17 mouse cellular contexts compared by ENCODE assay signal in genomic region chr5:122310699-122311098, GRCm38 (mm10). TPM values are rescaled to one million over a fixed set of nuclear protein-coding genes. Genes with fewer than 3 reads are reported as not detected.
A peak's percentile ranks its signal among the peaks of the same experiment; 100 is the strongest.
DNase-seq lines count a peak whose midpoint lies in the region; ATAC-seq and TF ChIP-seq lines count a peak whose summit lies in the region.
"Had no signal": no experiment of that assay in that cellular context is flagged by ENCODE, and none has a peak within 500 bp of the region (broad histone marks: within the 10 kb centered on the region; RNA-seq: fewer than 3 reads in every experiment).

No protein-coding gene starts in this region.

- peaks cover 43% of the 10 kb centered on the region for H3K4me1 ChIP-seq in heart, embryonic 13.5 days
- H3K4me1 ChIP-seq in heart, adult 2 months (ENCODE audit: control insufficient read depth, insufficient read depth, low read length) = peaks cover 13% of the 10 kb centered on the region
- H3K4me1 ChIP-seq: limb, embryonic 12.5 days had no signal

- H3K4me2 ChIP-seq in heart, embryonic 13.5 days = no peak overlapping the region
- H3K4me2 ChIP-seq: embryonic facial prominence, embryonic 12.5 days; hindbrain, embryonic 15.5 days; limb, embryonic 12.5 days had no signal

- TF ChIP-seq EP300 in heart, adult 2 months (IDR thresholded peaks at IDR 0.05; ENCODE audit: insufficient read depth, low read depth, low read length) = no peak

- no peak for TF ChIP-seq POLR2A in heart, adult 2 months (IDR thresholded peaks at IDR 0.05; ENCODE audit: insufficient read depth, low read depth, low read length)

- no peaks in the 10 kb centered on the region for H3K9me3 ChIP-seq in heart, embryonic 13.5 days
- H3K9me3 ChIP-seq: embryonic facial prominence, embryonic 12.5 days; hindbrain, embryonic 15.5 days; limb, embryonic 12.5 days had no signal

- H3K36me3 ChIP-seq in heart, embryonic 13.5 days = peaks cover 50% of the 10 kb centered on the region
- H3K36me3 ChIP-seq in heart, adult 2 months (ENCODE audit: control insufficient read depth, insufficient read depth, low read length) = peaks cover 5% of the 10 kb centered on the region; the same call in 1 of the 2 replicates

- H3K9ac ChIP-seq in heart, embryonic 13.5 days = peak overlapping the region; percentile 5; the same call in 1 of the 2 replicates
- H3K9ac ChIP-seq in heart, adult 2 months (ENCODE audit: low read depth, low read length) = no peak overlapping the region
- H3K9ac ChIP-seq: embryonic facial prominence, embryonic 12.5 days; hindbrain, embryonic 15.5 days; limb, embryonic 12.5 days; liver, embryonic 14.5 days had no signal

- H3K4me3 ChIP-seq in heart, embryonic 13.5 days = no peak overlapping the region
- no peak overlapping the region for H3K4me3 ChIP-seq in heart, adult 2 months
- H3K4me3 ChIP-seq: embryonic facial prominence, embryonic 12.5 days; hindbrain, embryonic 15.5 days; limb, embryonic 12.5 days had no signal

- no peaks in the 10 kb centered on the region for H3K27me3 ChIP-seq in heart, embryonic 13.5 days (replicated peaks)
- H3K27me3 ChIP-seq in heart, adult 2 months (ENCODE audit: control insufficient read depth, insufficient read depth, low read length) = no peaks in the 10 kb centered on the region
- H3K27me3 ChIP-seq: embryonic facial prominence, embryonic 12.5 days; hindbrain, embryonic 15.5 days; limb, embryonic 12.5 days had no signal

- TF ChIP-seq CTCF in heart, adult 2 months (IDR thresholded peaks at IDR 0.05) = no peak

- intact Hi-C loops in heart, adult 2 months (cut with DNase I) = loop anchor here (5.0 kb wide), 1 partner anchor 43 kb away; no protein-coding TSS in a partner anchor

- DNase-seq in heart, adult 2 months = no peak
- DNase-seq in CD4-positive helper T cell, adult 2 months (ENCODE audit: low read depth, low spot score) = peak; percentile 39
- DNase-seq in T-cell, adult 2 months (ENCODE audit: low spot score) = peak; percentile 40
- peak; percentile 79 for DNase-seq in thymus, postnatal 0 days (ENCODE audit: low spot score)
- no peak for DNase-seq in cerebellum, adult 18-20 months
- DNase-seq in adrenal gland, adult (ENCODE audit: inconsistent age in 2 of 2, low spot score in 1 of 2) = no peak
- no peak for DNase-seq in testis, postnatal 14 days (ENCODE audit: low spot score)
- DNase-seq: adrenal gland, postnatal 14 days; cerebellum, adult 2 months; kidney, adult 11 months; kidney, postnatal 14 days; midbrain, embryonic 14.5 days had no signal

- WGBS in heart, embryonic 13.5 days = 65% methylated on average over 8 of the region's 8 CpGs
- 74% methylated on average over 8 of the region's 8 CpGs for WGBS in heart, adult 2 months

- H3K27ac ChIP-seq in heart, embryonic 13.5 days (replicated peaks) = 0 out of 2 replicates have a peak overlapping the region, but pooled peaks have one; percentile 24
- no peak overlapping the region for H3K27ac ChIP-seq in heart, adult 2 months
- H3K27ac ChIP-seq: embryonic facial prominence, embryonic 12.5 days; hindbrain, embryonic 15.5 days; limb, embryonic 12.5 days; liver, embryonic 14.5 days had no signal

- no peak for ATAC-seq in heart, embryonic 13.5 days (ENCODE audit: extremely low read depth, insufficient number of reproducible peaks, low FRiP score, low TSS enrichment)

- peaks cover 4% of the 10 kb centered on the region for H3K79me2 ChIP-seq in heart, adult 2 months (replicated peaks; ENCODE audit: control insufficient read depth, insufficient read depth, low read length)

RNA-seq across cellular contexts. Expression of gene Pptc7, which starts 26.5 kb away (rescaled TPM):
- 9.1 and 9.7 TPM in 2 replicates for polyA plus RNA-seq in heart, embryonic 13.5 days (2015; fragmentation: Nextera tagmentation; extraction: Ambion mirVana)
- total RNA-seq in heart, adult 2 months (2021) = 100 to 1,000 TPM; 108 to 133 TPM
- polyA plus RNA-seq in heart, adult 2 months (2012; rRNA removed) = 77.5 and 122 TPM in 2 replicates
- polyA plus RNA-seq in thymus, postnatal 0 days (2015; fragmentation: Nextera tagmentation; extraction: Ambion mirVana) = 23.8 and 34.3 TPM in 2 replicates

RNA-seq across cellular contexts. Expression of gene Rad9b, which starts 43.3 kb away (rescaled TPM):
- 6.2 and 7.5 TPM in 2 replicates for polyA plus RNA-seq in heart, embryonic 13.5 days (2015; fragmentation: Nextera tagmentation; extraction: Ambion mirVana)
- under 1 TPM; 0.50 to 0.97 TPM for total RNA-seq in heart, adult 2 months (2021)
- 2.5 and 3.0 TPM in 2 replicates for polyA plus RNA-seq in heart, adult 2 months (2012; rRNA removed)
- 11.5 and 12.3 TPM in 2 replicates for polyA plus RNA-seq in thymus, postnatal 0 days (2015; fragmentation: Nextera tagmentation; extraction: Ambion mirVana)

RNA-seq across cellular contexts. Expression of gene Vps29, which starts 43.5 kb away (rescaled TPM):
- 214 and 236 TPM in 2 replicates for polyA plus RNA-seq in heart, embryonic 13.5 days (2015; fragmentation: Nextera tagmentation; extraction: Ambion mirVana)
- total RNA-seq in heart, adult 2 months (2021) = 10 to 100 TPM; 85.4 to 91.4 TPM
- 39.2 and 70.9 TPM in 2 replicates for polyA plus RNA-seq in heart, adult 2 months (2012; rRNA removed)
- polyA plus RNA-seq in thymus, postnatal 0 days (2015; fragmentation: Nextera tagmentation; extraction: Ambion mirVana) = 198 and 215 TPM in 2 replicates

RNA-seq across cellular contexts. Expression of gene Tctn1, which starts 46.4 kb away (rescaled TPM):
- 2.5 and 2.8 TPM in 2 replicates for polyA plus RNA-seq in heart, embryonic 13.5 days (2015; fragmentation: Nextera tagmentation; extraction: Ambion mirVana)
- 1 to 10 TPM; 3.2 to 3.9 TPM for total RNA-seq in heart, adult 2 months (2021)
- polyA plus RNA-seq in heart, adult 2 months (2012; rRNA removed) = 9.4 and 9.8 TPM in 2 replicates
- polyA plus RNA-seq in thymus, postnatal 0 days (2015; fragmentation: Nextera tagmentation; extraction: Ambion mirVana) = 1.8 and 3.3 TPM in 2 replicates

Comparison
In these comparisons a context has a peak if more than half of its experiments do, and no peak if none do; other contexts are left out.
1. DNase-seq: peak in CD4-positive helper T cell, adult 2 months (single experiment), T-cell, adult 2 months (single experiment) and thymus, postnatal 0 days (single experiment); none in heart, adult 2 months (0 of 2), cerebellum, adult 18-20 months (0 of 2), adrenal gland, adult (0 of 2) and testis, postnatal 14 days (single experiment).